Mouse (Mus musculus) neural tube, embryonic 12.5 days (tissue): ENCODE results near the gene Arl6ip5. TPM values are rescaled to one million over a fixed set of nuclear protein-coding genes. Genes with fewer than 3 reads are reported as not detected.
A peak's percentile ranks its signal among the peaks of the same experiment; 100 is the strongest.

ENCODE experiments used
- ATAC-seq: fragments of 200-750 bp; cut with Nextera tagmentation; 2 replicates; pipeline ENCODE4 v1.8.0; 2017; ENCODE audit warnings: low read depth, mild to moderate bottlenecking, moderate TSS enrichment, moderate library complexity; ENCODE audit not compliant: low FRiP score
- H3K27ac ChIP-seq: fragments of 300-500 bp; sonication (generic); 2 replicates; pipeline ENCODE4 v1.5.1; 2016
- H3K27me3 ChIP-seq: fragments of 300-500 bp; sonication (generic); replicated peaks from 2 replicates; pipeline ENCODE4 v1.6.1; 2016; ENCODE audit warnings: mild to moderate bottlenecking
- H3K36me3 ChIP-seq: fragments of 300-500 bp; sonication (generic); 2 replicates; pipeline ENCODE4 v1.6.1; 2016; ENCODE audit warnings: mild to moderate bottlenecking
- H3K4me1 ChIP-seq: fragments of 300-500 bp; sonication (generic); 2 replicates; pipeline ENCODE4 v1.6.1; 2016
- H3K4me2 ChIP-seq: fragments of 300-500 bp; sonication (generic); replicated peaks from 2 replicates; pipeline ENCODE4 v1.6.1; 2016; ENCODE audit warnings: mild to moderate bottlenecking
- H3K4me3 ChIP-seq: fragments of 300-500 bp; sonication (generic); 2 replicates; pipeline ENCODE4 v1.5.1; 2016
- H3K9ac ChIP-seq: fragments of 300-500 bp; sonication (generic); 2 replicates; pipeline ENCODE4 v1.6.1; 2016; ENCODE audit warnings: mild to moderate bottlenecking
- H3K9me3 ChIP-seq: fragments of 300-500 bp; sonication (generic); 2 replicates; pipeline ENCODE4 v1.6.1; 2016; ENCODE audit warnings: mild to moderate bottlenecking
- WGBS: fragments of 180-500 bp; shearing (Covaris S2); methylation state at CpG from one replicate; pipeline ENCODE4 v1.1.7; 2016; 5-methylcytosine and 5-hydroxymethylcytosine counted together
- polyA plus RNA-seq: library from polyadenylated mRNA; unstranded; fragments of >200 nt; fragmentation: Nextera tagmentation; extraction: Ambion mirVana; gene quantifications from 2 replicates; pipeline ENCODE4 v1.2.1, GENCODE M21; 2016

Gene Arl6ip5
- polyA plus RNA-seq, 1 experiment from 2014 or later: 81.3 TPM

- H3K4me2 ChIP-seq: peak overlapping the region; percentile 52
- H3K27ac ChIP-seq: no peak overlapping the region
- peak; percentile 61; the same call in 1 of the 2 replicates for ATAC-seq
- H3K36me3 ChIP-seq: no peaks in the 10 kb centered on the region
- no peak overlapping the region for H3K9ac ChIP-seq
- H3K27me3 ChIP-seq: no peaks in the 10 kb centered on the region; the same call in 1 of the 2 replicates
- no peak overlapping the region for H3K4me3 ChIP-seq
- 5% methylated on average over 19 of the region's 19 CpGs for WGBS
- no peaks in the 10 kb centered on the region for H3K9me3 ChIP-seq
- peaks cover 14% of the 10 kb centered on the region for H3K4me1 ChIP-seq
These were observed 67.7 kb downstream of the Arl6ip5 start for GRCm38 (mm10) chr6:97278014-97278787.

GRCm38 (mm10) chr6:97278878-97279277, 68.4 kb downstream of the Arl6ip5 start:
- Histone ChIP-seq H3K27me3 (no peaks in the 10 kb centered on the region; the same call in 1 of the 2 replicates), H3K9me3 (no peaks in the 10 kb centered on the region), H3K36me3 (no peaks in the 10 kb centered on the region), H3K4me3 (no peak overlapping the region), H3K4me1 (peaks cover 14% of the 10 kb centered on the region), H3K9ac (no peak overlapping the region), H3K27ac (no peak overlapping the region), H3K4me2 (no peak overlapping the region)
- ATAC-seq: no peak
- 51% methylated on average over 6 of the region's 6 CpGs for WGBS

Other genes starting within 250 kb of the Arl6ip5 start
- 7.3 and 8.5 TPM in 2 replicates for gene Fam19a4, start 150.3 kb upstream of the Arl6ip5 start, polyA plus RNA-seq
- 9.3 and 11.4 TPM in 2 replicates for gene Eogt, start 61.5 kb upstream of the Arl6ip5 start, polyA plus RNA-seq
- gene Tmf1, start 31.6 kb upstream of the Arl6ip5 start, polyA plus RNA-seq: 34.6 and 40.2 TPM in 2 replicates
- gene Uba3, start 5.0 kb upstream of the Arl6ip5 start, polyA plus RNA-seq: 93.0 and 96.5 TPM in 2 replicates
- gene Lmod3, start 42.1 kb downstream of the Arl6ip5 start, polyA plus RNA-seq: 1.6 and 1.8 TPM in 2 replicates